Mouse (Mus musculus) lung, postnatal 14 days (tissue): ENCODE measurements around the gene Mtmr11.

Experiments used
- DNase-seq: peaks from one replicate; pipeline ENCODE4 v3.0.0; 2021

The Mtmr11 gene

GRCm38 (mm10) chr3:96161869-96162840 lies at the start of gene Mtmr11:
Mtmr11 (plus strand) TSS chr3:96162004.
- peak; percentile 29 for DNase-seq

- DNase-seq = peak; percentile 37
These were observed 48.6 kb upstream of the Mtmr11 start for GRCm38 (mm10) chr3:96113251-96113650.

GRCm38 (mm10) chr3:96118142-96118541 lies 43.7 kb upstream of the Mtmr11 start:
- no peak for DNase-seq

DNA sequence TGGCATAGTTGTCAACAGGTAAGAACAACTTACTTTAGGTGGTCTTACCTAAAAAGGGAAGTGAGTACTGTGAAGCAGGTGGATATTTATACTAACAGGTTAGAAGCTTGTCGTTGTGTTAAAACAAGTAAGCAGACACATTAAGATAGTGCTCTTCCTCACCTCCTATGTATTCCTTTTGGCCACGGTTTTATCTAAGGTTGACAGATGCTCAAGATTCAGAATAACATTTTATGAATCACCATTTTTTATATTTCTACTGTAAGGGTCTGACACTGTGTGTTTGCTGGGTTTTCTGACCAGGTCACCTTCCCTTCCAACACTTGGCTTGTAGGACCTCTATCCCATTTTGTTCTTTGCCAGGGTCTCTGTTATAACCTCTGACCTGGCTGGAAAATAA lies 43.1 kb upstream of the Mtmr11 start:
- DNase-seq = no peak

DNA sequence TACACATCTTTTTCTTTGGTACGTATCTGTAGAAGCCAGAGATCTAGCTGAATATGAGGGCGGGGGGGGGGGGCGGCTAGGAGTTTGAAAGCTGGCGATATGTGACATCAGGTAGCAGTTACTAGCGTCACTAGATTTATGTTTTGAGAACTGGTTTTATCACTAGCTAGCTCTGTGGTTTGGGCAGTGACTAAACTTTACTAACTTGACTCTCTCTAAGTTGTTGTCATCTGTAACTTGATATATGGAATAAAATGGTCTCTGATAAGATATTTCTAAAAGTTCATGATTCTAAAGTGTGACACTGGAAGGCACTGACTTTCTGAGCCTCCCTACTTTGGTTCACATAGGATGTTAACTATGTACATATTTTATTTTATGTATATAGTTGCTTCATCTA lies 37.6 kb upstream of the Mtmr11 start:
- DNase-seq = no peak

DNA sequence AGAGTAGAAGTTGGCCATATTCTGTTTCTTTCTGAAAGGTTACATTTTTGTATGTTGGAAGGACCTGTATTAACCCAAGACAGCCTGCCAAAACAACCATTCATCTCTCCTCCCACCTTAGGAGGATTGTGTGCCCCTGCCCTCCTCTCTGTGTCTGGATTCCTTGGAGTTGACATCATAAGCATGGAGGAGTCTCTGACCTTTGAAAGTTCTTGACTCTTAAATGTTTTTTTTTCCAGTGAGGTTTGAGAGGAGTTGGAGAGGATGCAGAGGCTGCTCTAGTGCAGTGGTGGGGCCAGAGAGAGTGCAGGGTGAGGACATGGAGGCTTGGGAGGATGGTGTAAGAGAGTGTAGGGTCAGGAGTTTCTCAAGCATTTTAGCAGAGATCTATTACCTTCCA lies 33.7 kb upstream of the Mtmr11 start:
- no peak for DNase-seq

DNA sequence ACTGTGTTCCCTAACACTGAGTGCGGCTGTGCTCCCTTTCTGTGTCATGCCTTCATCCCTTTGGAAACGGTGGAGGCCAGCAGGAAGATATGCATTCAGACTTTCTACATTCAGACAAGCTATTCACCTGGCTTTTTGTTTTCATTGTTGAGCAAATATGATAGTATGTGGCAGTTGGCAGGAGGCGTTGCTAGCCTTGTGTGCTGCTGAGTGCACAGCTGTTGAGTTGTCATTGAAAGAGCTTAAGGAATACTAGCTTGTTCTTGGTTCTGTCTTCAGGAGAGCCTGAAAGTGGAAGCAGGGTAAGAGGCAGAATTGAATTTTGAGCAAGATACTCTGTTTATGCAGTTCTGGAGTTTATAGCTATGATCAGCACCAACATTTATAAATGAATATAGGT lies 29.3 kb upstream of the Mtmr11 start:
- DNase-seq = no peak

DNA sequence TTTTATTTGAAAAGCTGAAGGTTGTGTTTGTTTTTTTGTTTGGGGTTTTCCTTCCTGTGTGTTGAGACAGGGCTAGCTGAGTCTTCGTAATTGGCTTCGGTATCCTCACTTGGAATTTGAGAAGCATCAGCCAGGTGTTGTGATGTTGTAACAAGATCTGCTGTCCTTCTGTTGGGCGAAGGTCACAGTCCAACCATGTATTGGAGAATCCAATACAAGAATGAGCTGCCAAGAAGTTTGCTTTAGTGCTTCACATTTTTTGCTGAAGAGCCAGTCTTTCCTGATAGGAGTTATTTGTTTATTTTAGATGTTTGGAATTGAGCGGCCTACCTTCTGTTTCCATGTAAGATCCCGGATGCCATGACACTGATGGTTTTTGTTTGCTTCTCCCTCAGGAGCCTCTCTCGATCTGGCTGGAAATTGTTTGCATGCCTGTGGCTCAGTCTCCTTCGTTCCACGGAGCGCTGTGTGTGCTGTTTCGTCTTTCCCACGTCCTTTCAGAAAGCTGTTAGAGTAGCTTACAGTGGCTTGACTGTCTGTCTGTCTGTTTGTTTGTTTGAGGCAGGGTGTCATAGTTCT lies 28.4 kb upstream of the Mtmr11 start:
- peak; percentile 11 for DNase-seq

GRCm38 (mm10) chr3:96135011-96135410 lies 26.8 kb upstream of the Mtmr11 start:
- DNase-seq = peak; percentile 41

DNA sequence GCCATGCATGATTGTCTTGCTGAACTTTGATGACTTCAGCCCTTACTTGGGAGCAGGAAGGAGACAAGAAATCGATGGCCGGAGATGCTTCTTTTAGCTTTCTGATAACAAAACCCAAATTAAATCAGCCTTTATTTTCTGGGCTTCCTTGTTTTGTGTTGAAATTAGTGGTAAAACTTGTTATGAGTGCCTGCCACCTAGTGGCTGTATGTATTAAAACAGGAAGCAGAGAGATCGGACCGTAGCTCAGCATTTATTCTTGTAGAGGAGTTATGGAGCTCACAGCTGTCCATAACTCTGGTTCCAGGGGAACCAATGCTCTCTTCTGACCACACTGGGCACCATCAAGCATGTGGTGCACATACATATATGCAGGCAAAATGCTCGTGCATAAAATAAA lies 13.9 kb upstream of the Mtmr11 start:
- peak; percentile 68 for DNase-seq

DNA sequence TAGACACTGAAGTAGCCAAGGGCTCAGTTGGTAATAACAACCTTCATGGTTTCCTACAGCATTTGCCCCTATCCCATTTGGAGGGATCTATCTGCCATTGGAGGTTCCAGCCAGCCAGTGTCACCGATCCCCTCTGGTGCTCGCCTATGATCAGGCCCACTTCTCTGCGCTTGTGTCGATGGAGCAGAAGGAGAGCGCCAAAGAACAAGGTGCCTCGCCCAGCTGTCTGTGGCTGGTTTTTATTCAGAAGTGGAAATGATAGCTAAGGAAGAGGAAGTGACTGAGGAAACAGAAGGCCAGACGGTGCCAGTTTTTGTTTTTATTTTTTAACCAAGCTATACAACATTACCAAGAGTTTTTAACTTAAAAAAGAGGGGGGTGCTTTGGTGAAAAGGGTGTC lies 10.0 kb upstream of the Mtmr11 start:
- no peak for DNase-seq

DNA sequence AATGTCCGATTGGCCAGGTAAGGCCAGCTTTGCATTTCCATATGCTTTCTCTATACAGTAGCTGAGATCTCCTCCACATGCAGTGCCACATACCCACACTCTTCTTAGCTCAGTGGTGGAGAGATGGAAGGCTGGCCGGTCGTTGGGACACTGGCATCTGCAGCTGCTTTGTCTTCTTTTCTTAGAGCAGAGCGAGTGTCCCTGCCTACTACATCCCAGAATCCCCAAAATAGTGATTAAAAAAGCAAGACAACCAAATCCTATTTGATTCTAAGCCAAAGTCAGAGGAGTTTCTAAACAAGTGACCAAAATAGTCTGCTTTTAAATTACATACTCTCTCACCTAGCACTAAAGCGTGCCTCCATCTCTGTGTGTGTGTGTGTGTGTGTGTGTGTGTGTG lies 9.2 kb upstream of the Mtmr11 start:
- DNase-seq = no peak

- no peak for DNase-seq
These were observed 6.3 kb upstream of the Mtmr11 start for GRCm38 (mm10) chr3:96155501-96155900.

GRCm38 (mm10) chr3:96159820-96160219 lies 2.0 kb upstream of the Mtmr11 start:
- DNase-seq = no peak

- peak; percentile 44 for DNase-seq
These were observed 1.5 kb upstream of the Mtmr11 start for GRCm38 (mm10) chr3:96160222-96160802.

GRCm38 (mm10) chr3:96160803-96161516 lies 844 bp upstream of the Mtmr11 start:
- DNase-seq = peak; percentile 61

DNA sequence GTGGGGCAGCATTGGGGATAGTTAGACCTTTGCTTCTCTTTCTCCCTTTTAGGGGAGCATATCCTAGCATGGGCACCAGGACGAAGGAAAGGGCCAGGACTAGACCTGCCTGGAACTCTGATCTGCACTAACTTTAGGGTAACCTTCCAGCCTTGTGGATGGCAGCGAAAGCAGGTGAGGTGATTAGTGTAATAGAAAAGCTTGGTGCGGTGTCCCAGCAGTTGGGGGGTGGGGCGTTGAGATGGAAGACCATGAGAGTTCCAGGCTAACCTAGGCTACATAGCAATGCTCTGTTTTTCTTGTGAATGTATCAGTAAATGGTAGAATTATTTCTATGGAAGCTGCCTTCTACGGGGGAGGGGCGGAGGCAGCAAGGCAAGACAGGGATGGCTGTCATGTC lies 1.2 kb downstream of the Mtmr11 start:
- DNase-seq = no peak

DNA sequence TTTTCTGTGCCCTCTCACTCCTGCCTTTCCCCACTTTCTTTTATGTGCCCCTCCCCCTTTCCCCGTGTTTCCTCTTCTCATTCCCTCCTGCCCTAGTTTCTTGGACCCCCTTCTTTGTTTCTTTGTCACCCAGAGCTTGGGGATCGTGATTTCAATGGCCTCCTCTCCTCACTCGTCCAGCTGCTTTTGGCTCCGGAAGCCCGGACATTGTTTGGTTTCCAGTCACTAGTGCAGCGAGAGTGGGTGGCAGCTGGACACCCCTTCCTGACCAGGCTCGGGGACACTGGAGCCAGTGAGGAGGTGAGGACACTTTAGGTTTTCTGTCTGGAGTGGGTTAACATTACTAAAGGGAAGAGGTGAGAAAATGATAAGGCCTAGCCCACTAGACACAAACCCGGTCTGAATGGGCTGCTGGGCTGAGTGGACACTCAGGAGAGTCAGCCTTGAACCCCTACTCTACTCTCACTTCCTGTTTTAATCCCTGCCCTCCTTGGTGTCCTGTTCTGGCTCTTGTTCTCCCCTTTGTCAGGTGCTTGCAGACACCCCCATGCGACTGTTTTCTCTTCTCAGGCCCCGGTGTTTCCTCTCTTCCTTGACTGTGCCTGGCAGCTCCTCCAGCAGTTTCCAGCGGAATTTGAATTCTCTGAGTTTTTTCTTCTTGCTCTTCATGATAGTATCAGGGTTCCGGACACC lies 6.8 kb downstream of the Mtmr11 start:
- DNase-seq = no peak

DNA sequence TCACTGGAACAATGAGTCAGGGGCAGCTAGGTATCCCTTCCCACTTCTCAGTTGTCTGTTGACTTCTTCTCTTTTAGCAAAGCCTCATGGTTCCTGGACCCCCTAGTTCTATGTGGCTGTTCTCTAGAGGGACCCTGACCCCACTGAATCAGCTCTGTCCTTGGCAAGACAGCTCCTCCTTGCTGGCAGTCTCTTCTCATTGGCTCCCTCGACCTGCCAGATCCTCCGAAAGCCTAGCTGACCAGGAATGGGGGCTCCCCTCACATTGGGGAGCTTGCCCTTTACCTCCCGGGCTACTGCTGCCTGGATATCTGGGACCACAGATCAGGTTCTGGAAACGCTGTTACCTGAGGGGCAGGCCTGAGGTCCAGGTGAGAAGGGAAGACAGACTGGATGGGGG lies 8.5 kb downstream of the Mtmr11 start:
- DNase-seq = no peak

DNA sequence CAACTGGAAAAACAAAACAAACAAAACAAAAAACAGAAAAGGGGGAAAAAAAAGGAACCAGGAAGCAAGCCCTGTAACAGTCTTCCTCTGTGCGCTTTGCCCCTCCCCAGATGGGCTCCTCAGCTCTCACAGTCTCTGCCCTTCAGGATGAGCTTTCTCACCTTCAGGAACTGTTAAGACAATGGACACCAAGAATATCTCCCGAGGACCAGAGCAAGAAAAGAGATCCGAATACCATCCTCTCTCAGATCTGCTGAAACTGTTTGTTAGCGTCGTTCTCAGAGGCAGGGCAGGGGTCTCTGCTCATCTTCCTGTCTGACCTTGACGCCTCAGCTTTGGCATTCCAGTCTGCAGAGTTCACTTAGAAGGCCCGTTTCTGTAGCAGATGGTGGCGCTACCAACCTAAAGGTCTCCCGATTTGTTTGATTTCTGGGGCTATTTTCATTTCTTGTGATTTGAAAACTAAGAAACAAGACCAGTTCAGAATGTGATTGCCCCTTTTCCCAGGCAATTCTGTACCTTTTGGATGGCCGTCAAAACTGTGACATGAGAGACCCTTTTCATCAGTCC lies 9.3 kb downstream of the Mtmr11 start:
- DNase-seq = no peak

DNA sequence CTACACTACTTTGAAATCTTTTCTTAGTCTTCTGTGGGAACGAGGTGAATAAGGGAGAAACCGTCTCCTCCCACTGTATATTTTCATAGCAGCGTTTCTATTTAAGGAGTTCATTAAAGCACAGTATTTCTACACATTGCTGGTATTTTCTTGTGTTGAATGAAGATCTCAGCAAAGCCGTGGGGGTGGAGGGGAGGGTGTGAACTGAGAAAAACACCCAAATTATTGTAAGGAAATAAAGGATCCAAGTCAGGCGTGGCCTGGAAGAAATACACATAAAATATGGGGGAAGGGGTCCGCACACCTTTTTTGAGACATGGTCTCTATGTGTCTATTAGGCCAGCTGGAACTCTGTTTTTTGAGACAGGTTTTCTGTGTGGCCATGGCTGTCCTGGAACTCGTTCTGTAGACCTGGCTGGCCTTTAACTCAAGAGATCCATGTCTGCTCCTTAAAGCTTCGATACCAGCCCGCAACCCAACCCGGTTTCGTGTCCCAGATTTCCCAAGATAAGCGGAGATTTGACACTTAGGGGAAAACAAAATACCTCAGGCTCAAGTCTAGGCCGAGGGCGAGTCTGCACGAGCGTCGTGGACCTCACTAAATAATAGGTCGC lies 9.9 kb downstream of the Mtmr11 start:
- DNase-seq = no peak
